Mouse (Mus musculus): ENCODE data around the gene Sox6. TPM values are rescaled to one million over a fixed set of nuclear protein-coding genes. Genes with fewer than 3 reads are reported as not detected.

Gene Sox6
- total and polyA plus RNA-seq, 3 experiments, result 2.3 to 162 (median 3.8) TPM

GRCm38 (mm10) chr7:115842251-115842650 lies 196.3 kb downstream of the Sox6 start:
- Histone ChIP-seq H3K27me3 (ENCODE audit: insufficient read depth, low read length) (no peaks in the 10 kb centered on the region), H3K4me3 (ENCODE audit: low read depth, low read length) (no peak overlapping the region), H3K9me3 (replicated peaks) (no peaks in the 10 kb centered on the region), H3K36me3 (replicated peaks) (no peaks in the 10 kb centered on the region), H3K4me1 (ENCODE audit: insufficient read depth, low read depth, low read length) (peaks cover 50% of the 10 kb centered on the region)
- ATAC-seq (ENCODE audit: extremely low read depth, insufficient number of reproducible peaks, low FRiP score, poor library complexity, severe bottlenecking) (no peak), DNase-seq (ENCODE audit: low spot score) (no peak)
- TF ChIP-seq TAL1 (conservative IDR thresholded peaks at IDR 0.05; ENCODE audit: low read depth, low read length) (no peak), GATA2 (IDR thresholded peaks at IDR 0.05; ENCODE audit: borderline replicate concordance, low read depth, low read length) (no peak), GATA1 (IDR thresholded peaks at IDR 0.05; ENCODE audit: borderline replicate concordance, low read length) (no peak), CTCF (IDR thresholded peaks at IDR 0.05; ENCODE audit: low read depth, low read length) (no peak), POLR2AphosphoS5 (IDR thresholded peaks at IDR 0.05; ENCODE audit: insufficient replicate concordance, low read depth, low read length) (no peak)

- no peaks in the 10 kb centered on the region for H3K9me3 ChIP-seq (replicated peaks)
- TF ChIP-seq GATA2 (IDR thresholded peaks at IDR 0.05; ENCODE audit: borderline replicate concordance, low read depth, low read length) (no peak), POLR2AphosphoS5 (IDR thresholded peaks at IDR 0.05; ENCODE audit: insufficient replicate concordance, low read depth, low read length) (no peak), GATA1 (IDR thresholded peaks at IDR 0.05; ENCODE audit: borderline replicate concordance, low read length) (no peak), TAL1 (conservative IDR thresholded peaks at IDR 0.05; ENCODE audit: low read depth, low read length) (no peak), CTCF (IDR thresholded peaks at IDR 0.05; ENCODE audit: low read depth, low read length) (no peak)
- no peaks in the 10 kb centered on the region for H3K36me3 ChIP-seq (replicated peaks)
- no peak overlapping the region for H3K4me3 ChIP-seq (ENCODE audit: low read depth, low read length)
- ATAC-seq (ENCODE audit: extremely low read depth, insufficient number of reproducible peaks, low FRiP score, poor library complexity, severe bottlenecking) (peak; percentile 31; the same call in 1 of the 2 replicates), DNase-seq (ENCODE audit: low spot score) (no peak)
- peaks cover 40% of the 10 kb centered on the region for H3K4me1 ChIP-seq (ENCODE audit: insufficient read depth, low read depth, low read length)
- no peaks in the 10 kb centered on the region for H3K27me3 ChIP-seq (ENCODE audit: insufficient read depth, low read length)
Measured at GRCm38 (mm10) chr7:115840613-115841012, 198.0 kb downstream of the Sox6 start.

- ATAC-seq (ENCODE audit: extremely low read depth, insufficient number of reproducible peaks, low FRiP score, poor library complexity, severe bottlenecking), result no peak
- peaks cover 44% of the 10 kb centered on the region for H3K4me1 ChIP-seq (ENCODE audit: insufficient read depth, low read depth, low read length)
- H3K9me3 ChIP-seq (replicated peaks), result no peaks in the 10 kb centered on the region
- H3K27me3 ChIP-seq (ENCODE audit: insufficient read depth, low read length), result no peaks in the 10 kb centered on the region
- TF ChIP-seq TAL1 (conservative IDR thresholded peaks at IDR 0.05; ENCODE audit: low read depth, low read length) (no peak), GATA1 (IDR thresholded peaks at IDR 0.05; ENCODE audit: borderline replicate concordance, low read length) (no peak), GATA2 (IDR thresholded peaks at IDR 0.05; ENCODE audit: borderline replicate concordance, low read depth, low read length) (no peak), CTCF (IDR thresholded peaks at IDR 0.05; ENCODE audit: low read depth, low read length) (no peak), POLR2AphosphoS5 (IDR thresholded peaks at IDR 0.05; ENCODE audit: insufficient replicate concordance, low read depth, low read length) (no peak)
- H3K36me3 ChIP-seq (replicated peaks), result no peaks in the 10 kb centered on the region
- DNase-seq (ENCODE audit: low spot score), result no peak
- H3K4me3 ChIP-seq (ENCODE audit: low read depth, low read length), result no peak overlapping the region
Measured at GRCm38 (mm10) chr7:115835005-115835404, 203.6 kb downstream of the Sox6 start.

GRCm38 (mm10) chr7:115833701-115834100 lies 204.9 kb downstream of the Sox6 start:
- TF ChIP-seq TAL1 (conservative IDR thresholded peaks at IDR 0.05; ENCODE audit: low read depth, low read length) (no peak), GATA1 (IDR thresholded peaks at IDR 0.05; ENCODE audit: borderline replicate concordance, low read length) (no peak), POLR2AphosphoS5 (IDR thresholded peaks at IDR 0.05; ENCODE audit: insufficient replicate concordance, low read depth, low read length) (no peak), CTCF (IDR thresholded peaks at IDR 0.05; ENCODE audit: low read depth, low read length) (no peak)
- ATAC-seq (ENCODE audit: extremely low read depth, insufficient number of reproducible peaks, low FRiP score, poor library complexity, severe bottlenecking), result no peak
- no peaks in the 10 kb centered on the region for H3K9me3 ChIP-seq (replicated peaks)
- no peaks in the 10 kb centered on the region for H3K36me3 ChIP-seq (replicated peaks)
- no peak for DNase-seq (ENCODE audit: low spot score)
- no peaks in the 10 kb centered on the region for H3K27me3 ChIP-seq (ENCODE audit: insufficient read depth, low read length)
- H3K4me3 ChIP-seq (ENCODE audit: low read depth, low read length), result no peak overlapping the region
- peaks cover 49% of the 10 kb centered on the region for H3K4me1 ChIP-seq (ENCODE audit: insufficient read depth, low read depth, low read length)

- peak; percentile 86 for ATAC-seq (ENCODE audit: extremely low read depth, insufficient number of reproducible peaks, low FRiP score, poor library complexity, severe bottlenecking)
- H3K9me3 ChIP-seq (replicated peaks), result no peaks in the 10 kb centered on the region
- H3K4me1 ChIP-seq (ENCODE audit: insufficient read depth, low read depth, low read length), result peaks cover 53% of the 10 kb centered on the region
- H3K4me3 ChIP-seq (ENCODE audit: low read depth, low read length), result peak overlapping the region; percentile 64; the same call in 1 of the 2 replicates
- TF ChIP-seq TAL1 (conservative IDR thresholded peaks at IDR 0.05; ENCODE audit: low read depth, low read length) (peak; percentile 81), CTCF (IDR thresholded peaks at IDR 0.05; ENCODE audit: low read depth, low read length) (no peak), GATA2 (IDR thresholded peaks at IDR 0.05; ENCODE audit: borderline replicate concordance, low read depth, low read length) (no peak), GATA1 (IDR thresholded peaks at IDR 0.05; ENCODE audit: borderline replicate concordance, low read length) (no peak), POLR2AphosphoS5 (IDR thresholded peaks at IDR 0.05; ENCODE audit: insufficient replicate concordance, low read depth, low read length) (no peak)
- no peaks in the 10 kb centered on the region for H3K36me3 ChIP-seq (replicated peaks)
- peaks cover 18% of the 10 kb centered on the region for H3K27me3 ChIP-seq (ENCODE audit: insufficient read depth, low read length)
- peak; percentile 21 for DNase-seq (ENCODE audit: low spot score)
Measured at GRCm38 (mm10) chr7:115830938-115831873, 207.4 kb downstream of the Sox6 start.

GRCm38 (mm10) chr7:115830366-115830765 lies 208.2 kb downstream of the Sox6 start:
- DNase-seq (ENCODE audit: low spot score) (no peak), ATAC-seq (ENCODE audit: extremely low read depth, insufficient number of reproducible peaks, low FRiP score, poor library complexity, severe bottlenecking) (no peak)
- no peaks in the 10 kb centered on the region for H3K36me3 ChIP-seq (replicated peaks)
- TF ChIP-seq POLR2AphosphoS5 (IDR thresholded peaks at IDR 0.05; ENCODE audit: insufficient replicate concordance, low read depth, low read length) (no peak), CTCF (IDR thresholded peaks at IDR 0.05; ENCODE audit: low read depth, low read length) (no peak), GATA1 (IDR thresholded peaks at IDR 0.05; ENCODE audit: borderline replicate concordance, low read length) (no peak), TAL1 (conservative IDR thresholded peaks at IDR 0.05; ENCODE audit: low read depth, low read length) (no peak), GATA2 (IDR thresholded peaks at IDR 0.05; ENCODE audit: borderline replicate concordance, low read depth, low read length) (no peak)
- H3K27me3 ChIP-seq (ENCODE audit: insufficient read depth, low read length), result peaks cover 22% of the 10 kb centered on the region
- no peaks in the 10 kb centered on the region for H3K9me3 ChIP-seq (replicated peaks)
- H3K4me3 ChIP-seq (ENCODE audit: low read depth, low read length), result peak overlapping the region; percentile 64; the same call in 1 of the 2 replicates
- peaks cover 51% of the 10 kb centered on the region for H3K4me1 ChIP-seq (ENCODE audit: insufficient read depth, low read depth, low read length)

All from G1E (cell line).